Mouse (Mus musculus) E14TG2a.4 (cell line): ENCODE data around the gene Acot2.

Source experiments
- CTCF ChIP-seq: conservative IDR thresholded peaks from 2 replicates; pipeline ENCODE4 v1.5.1; 2014; ENCODE audit warnings: low read length
- NANOG ChIP-seq: IDR thresholded peaks from 2 replicates; pipeline ENCODE4 v1.6.1; 2014; ENCODE audit warnings: borderline replicate concordance, low read length, mixed read lengths

- no peak for TF ChIP-seq CTCF
- TF ChIP-seq NANOG = no peak
Observed at GRCm38 (mm10) chr12:83947260-83947811, 40.3 kb upstream of the Acot2 start.
